Mouse (Mus musculus) kidney, postnatal 0 days (tissue): ENCODE results near the gene Fam43b. TPM values are rescaled to one million over a fixed set of nuclear protein-coding genes. Genes with fewer than 3 reads are reported as not detected.

ENCODE experiments used
- ATAC-seq: fragments of 200-750 bp; cut with Nextera tagmentation; replicated peaks from 2 replicates; pipeline ENCODE4 v1.8.0; 2017; ENCODE audit warnings: low read depth, moderate number of reproducible peaks, moderate TSS enrichment, moderate library complexity; ENCODE audit not compliant: low FRiP score
- DNase-seq: peaks from one replicate; pipeline ENCODE4 v3.0.0-alpha.2; 2016; ENCODE audit warnings: low spot score
- H3K27ac ChIP-seq: fragments of 300-500 bp; sonication (generic); 2 replicates; pipeline ENCODE4 v1.5.1; 2014; ENCODE audit warnings: mild to moderate bottlenecking
- H3K27me3 ChIP-seq: fragments of 300-500 bp; sonication (generic); 2 replicates; pipeline ENCODE4 v1.6.1; 2014; ENCODE audit warnings: low read length, mixed read lengths; ENCODE audit not compliant: insufficient read depth
- H3K36me3 ChIP-seq: fragments of 300-500 bp; sonication (generic); 2 replicates; pipeline ENCODE4 v1.6.1; 2014; ENCODE audit warnings: low read length, mixed read lengths; ENCODE audit not compliant: insufficient read depth
- H3K4me1 ChIP-seq: fragments of 300-500 bp; sonication (generic); replicated peaks from 2 replicates; pipeline ENCODE4 v1.6.1; 2014; ENCODE audit warnings: antibody characterized with exemption, low read length, mixed read lengths; ENCODE audit not compliant: insufficient read depth
- H3K4me2 ChIP-seq: fragments of 300-500 bp; sonication (generic); 2 replicates; pipeline ENCODE4 v1.6.1; 2014; ENCODE audit warnings: mild to moderate bottlenecking, low read length, moderate library complexity, mixed read lengths
- H3K4me3 ChIP-seq: fragments of 300-500 bp; sonication (generic); replicated peaks from 2 replicates; pipeline ENCODE4 v1.5.1; 2014; ENCODE audit warnings: low read depth, low read length
- H3K9ac ChIP-seq: fragments of 300-500 bp; sonication (generic); 2 replicates; pipeline ENCODE4 v1.6.1; 2014; ENCODE audit warnings: low read depth, low read length
- H3K9me3 ChIP-seq: fragments of 300-500 bp; sonication (generic); replicated peaks from 2 replicates; pipeline ENCODE4 v1.6.1; 2016; ENCODE audit warnings: low read length, inconsistent platforms, mixed read lengths
- CTCF ChIP-seq: IDR thresholded peaks from 2 replicates; pipeline ENCODE4 v1.5.1; 2016; ENCODE audit warnings: antibody characterized with exemption, low read depth, mild to moderate bottlenecking, moderate library complexity
- WGBS: fragments of 180-500 bp; shearing (Covaris S2); extraction: QIAGEN DNeasy Blood & Tissue Kit; methylation state at CpG from one replicate; pipeline ENCODE4 v1.1.7; 2014; 5-methylcytosine and 5-hydroxymethylcytosine counted together
- polyA plus RNA-seq: library from polyadenylated mRNA; unstranded; fragments of >200 nt; fragmentation: Nextera tagmentation; extraction: Ambion mirVana; gene quantifications from 2 replicates; pipeline ENCODE4 v1.2.1, GENCODE M21; 2015

Fam43b gene
- polyA plus RNA-seq, 1 experiment from 2014 or later: 0.12 TPM

- DNase-seq (peak; percentile 81), ATAC-seq (peak; percentile 74)
- Histone ChIP-seq H3K27ac (no peak overlapping the region), H3K4me3 (no peak overlapping the region), H3K9me3 (no peaks in the 10 kb centered on the region), H3K4me2 (no peak overlapping the region), H3K27me3 (no peaks in the 10 kb centered on the region), H3K36me3 (no peaks in the 10 kb centered on the region), H3K4me1 (no peaks in the 10 kb centered on the region), H3K9ac (no peak overlapping the region)
- TF ChIP-seq CTCF: peak; percentile 93
- WGBS: 49% methylated on average over 14 of the region's 14 CpGs
These were observed 17.1 kb downstream of the Fam43b start for GRCm38 (mm10) chr4:138379091-138379840.

- Histone ChIP-seq H3K4me3 (no peak overlapping the region), H3K4me1 (no peaks in the 10 kb centered on the region)
- no peak for ATAC-seq
These were observed 18.8 kb downstream of the Fam43b start for GRCm38 (mm10) chr4:138377526-138377925.

DNA sequence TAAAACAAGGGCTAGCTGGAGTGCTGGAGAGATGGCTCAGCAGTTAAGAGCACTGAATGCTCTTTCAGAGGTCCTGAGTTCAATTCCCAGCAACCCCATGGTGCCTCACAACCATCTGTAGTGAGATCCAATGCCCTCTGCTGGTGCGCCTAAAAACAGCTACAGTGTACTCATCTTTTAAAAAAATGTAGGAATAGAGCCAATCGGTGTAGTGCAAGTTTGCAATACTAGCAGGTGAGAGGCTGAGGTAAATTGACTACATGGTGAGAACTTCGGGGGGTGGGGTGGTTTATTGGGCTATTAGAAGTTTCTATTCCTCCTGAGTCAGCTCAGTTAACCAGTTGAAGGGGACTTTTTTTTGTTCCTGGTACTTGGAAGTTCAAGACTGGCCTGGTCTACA, 21.2 kb downstream of the Fam43b start:
- DNase-seq: no peak
- no peaks in the 10 kb centered on the region for H3K4me1 ChIP-seq
- H3K4me2 ChIP-seq: no peak overlapping the region
- no peaks in the 10 kb centered on the region for H3K9me3 ChIP-seq
- H3K4me3 ChIP-seq: no peak overlapping the region
- no peak overlapping the region for H3K9ac ChIP-seq
- ATAC-seq: no peak
- no peak; the same call in 1 of the 2 replicates for TF ChIP-seq CTCF
- no peak overlapping the region for H3K27ac ChIP-seq
- H3K36me3 ChIP-seq: no peaks in the 10 kb centered on the region
- H3K27me3 ChIP-seq: no peaks in the 10 kb centered on the region
- 82% methylated on average over 3 of the region's 3 CpGs for WGBS

More at GRCm38 (mm10) chr4:138377526-138377925, 18.8 kb downstream of the Fam43b start:
- 50% methylated on average over 6 of the region's 6 CpGs for WGBS
- Histone ChIP-seq H3K27me3 (no peaks in the 10 kb centered on the region), H3K9ac (no peak overlapping the region), H3K4me2 (no peak overlapping the region), H3K27ac (no peak overlapping the region), H3K36me3 (no peaks in the 10 kb centered on the region), H3K9me3 (no peaks in the 10 kb centered on the region)
- DNase-seq: peak; percentile 64
- TF ChIP-seq CTCF: no peak

- H3K36me3 ChIP-seq: no peaks in the 10 kb centered on the region
- no peak for TF ChIP-seq CTCF
These were observed 25.3 kb downstream of the Fam43b start for GRCm38 (mm10) chr4:138370996-138371516.

GRCm38 (mm10) chr4:138368498-138369260, 27.6 kb downstream of the Fam43b start:
- WGBS: 66% methylated on average over 12 of the region's 12 CpGs
- H3K4me3 ChIP-seq: no peak overlapping the region
- no peak overlapping the region for H3K9ac ChIP-seq
- H3K27me3 ChIP-seq: no peaks in the 10 kb centered on the region
- H3K4me1 ChIP-seq: no peaks in the 10 kb centered on the region
- DNase-seq (peak; percentile 41), ATAC-seq (no peak)
- peak overlapping the region; percentile 61 for H3K4me2 ChIP-seq
- no peaks in the 10 kb centered on the region for H3K9me3 ChIP-seq
- no peaks in the 10 kb centered on the region for H3K36me3 ChIP-seq
- H3K27ac ChIP-seq: peak overlapping the region; percentile 38; the same call in 1 of the 2 replicates
- no peak for TF ChIP-seq CTCF

More at GRCm38 (mm10) chr4:138370996-138371516, 25.3 kb downstream of the Fam43b start:
- no peak overlapping the region for H3K27ac ChIP-seq
- H3K4me1 ChIP-seq: no peaks in the 10 kb centered on the region
- DNase-seq: no peak
- H3K4me3 ChIP-seq: no peak overlapping the region
- no peak for ATAC-seq
- no peak overlapping the region for H3K9ac ChIP-seq
- H3K27me3 ChIP-seq: no peaks in the 10 kb centered on the region
- H3K9me3 ChIP-seq: no peaks in the 10 kb centered on the region
- WGBS: 72% methylated on average over 5 of the region's 5 CpGs
- no peak overlapping the region for H3K4me2 ChIP-seq
